Mouse (Mus musculus): Measurements from ENCODE around the gene Uba3.

DNA sequence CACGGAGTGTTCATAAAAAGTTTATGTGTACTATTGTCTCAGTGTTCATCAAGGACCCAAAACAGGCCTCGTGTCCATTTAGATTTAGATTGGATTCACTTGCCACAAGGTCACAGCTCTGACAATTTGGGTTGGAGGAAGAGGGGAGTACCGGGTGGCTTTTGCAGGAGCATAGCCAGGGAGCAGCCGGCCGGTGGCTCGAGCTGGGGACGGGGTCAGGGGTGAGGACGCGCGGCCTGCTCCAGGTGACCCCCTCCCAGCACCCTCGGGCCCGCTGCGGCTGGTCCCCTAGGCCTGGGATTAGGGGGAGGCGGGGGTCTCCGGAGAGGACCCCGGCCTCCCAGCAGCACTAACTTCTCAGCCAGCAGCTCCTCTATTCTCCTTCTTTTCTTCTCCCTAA lies 495 bp downstream of the Uba3 start:
- TF ChIP-seq POLR2A (IDR thresholded peaks at IDR 0.05; ENCODE audit: borderline replicate concordance, control insufficient read depth, low read depth, low read length) (no peak), CTCF (IDR thresholded peaks at IDR 0.05; ENCODE audit: control insufficient read depth, insufficient read depth, low read length) (no peak)
